Mouse (Mus musculus) retina, postnatal 1 day (tissue): ENCODE measurements at regions not wholly inside any gene's neighbourhood (a gene's known extent, or its start where the extent isn't known, plus 50 kb on each side); places are given as distances from the start of the nearest gene placed in this dataset.

Experiments used
- DNase-seq: peaks from one replicate; pipeline ENCODE4 v3.0.0-alpha.2; 2012

DNA sequence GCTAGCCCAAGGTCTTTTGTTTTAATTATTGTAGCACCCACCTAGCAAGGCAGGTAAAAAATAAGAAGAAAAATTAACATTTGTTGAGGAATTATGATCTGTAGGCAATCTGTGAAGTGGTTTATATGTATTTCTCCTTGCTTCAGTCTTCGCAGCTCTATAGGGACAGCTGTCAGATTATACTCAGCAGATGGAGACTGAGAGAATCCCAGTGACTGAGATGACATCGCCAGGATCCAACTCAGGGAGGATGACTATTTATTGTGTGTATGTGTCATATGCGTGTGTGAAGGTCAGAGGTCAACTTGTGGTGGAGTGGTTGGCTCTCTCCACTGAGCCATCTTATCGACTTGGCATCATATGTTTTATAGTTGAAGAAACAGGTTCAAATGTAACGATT lies 362.0 kb upstream of the Chd6 start:
- DNase-seq = peak; percentile 31

DNA sequence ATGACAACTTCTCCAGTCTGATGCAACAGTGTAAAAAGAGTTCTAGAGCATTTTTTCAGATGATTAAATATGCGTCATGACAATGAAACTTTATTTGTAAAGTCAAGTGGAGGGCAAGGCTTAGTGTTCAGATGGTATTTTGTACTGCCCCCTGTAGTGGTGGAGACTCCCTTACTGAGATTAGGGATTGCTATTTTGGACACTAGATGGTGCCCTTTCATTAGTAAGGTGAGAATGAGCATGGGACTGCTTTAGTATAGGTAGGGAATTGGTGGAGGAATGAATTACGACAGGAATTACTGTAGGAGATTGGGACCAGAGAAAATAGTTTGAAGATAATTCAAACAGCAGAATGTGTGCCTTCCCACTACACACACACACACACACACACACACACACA lies 361.1 kb upstream of the Chd6 start:
- DNase-seq = peak; percentile 74

DNA sequence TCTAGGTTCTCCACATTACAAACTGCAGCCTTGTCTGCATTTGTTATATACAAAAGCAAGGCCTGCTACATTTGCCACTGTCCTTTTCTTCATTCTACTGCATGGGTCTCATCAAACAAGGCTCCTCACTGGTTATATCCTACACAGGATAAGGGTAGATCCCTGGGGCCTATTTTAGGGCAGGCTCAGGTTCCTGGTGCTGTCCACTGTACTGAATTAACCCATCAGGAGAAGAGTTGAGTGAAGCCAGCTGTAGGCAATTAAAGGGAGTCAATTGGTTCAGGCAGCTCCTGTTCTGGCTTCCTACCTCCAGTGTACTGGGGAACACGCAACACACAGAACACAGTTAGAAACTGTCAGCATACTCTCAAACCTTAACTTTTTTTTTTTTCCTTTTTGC lies 358.2 kb upstream of the Chd6 start:
- DNase-seq = no peak

DNA sequence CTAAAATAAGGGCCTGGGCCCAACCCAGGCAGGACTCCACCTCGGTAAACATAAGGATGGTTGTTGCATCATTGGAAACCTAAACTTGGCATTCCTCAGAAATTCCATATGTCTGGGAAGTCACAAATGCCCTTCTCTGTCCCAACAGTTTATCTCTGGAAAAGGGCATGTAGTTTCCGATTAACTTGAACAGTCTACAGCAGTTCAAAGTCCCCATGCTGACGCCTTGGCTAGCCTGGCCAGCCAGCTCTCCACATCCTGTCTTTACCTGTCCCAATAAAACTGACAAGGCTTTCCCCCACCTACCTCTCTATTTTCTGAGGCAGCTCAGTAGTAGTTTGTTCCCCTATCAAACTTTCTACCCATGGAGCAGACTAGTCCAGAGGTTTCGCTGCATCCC lies 351.7 kb upstream of the Chd6 start:
- no peak for DNase-seq

DNA sequence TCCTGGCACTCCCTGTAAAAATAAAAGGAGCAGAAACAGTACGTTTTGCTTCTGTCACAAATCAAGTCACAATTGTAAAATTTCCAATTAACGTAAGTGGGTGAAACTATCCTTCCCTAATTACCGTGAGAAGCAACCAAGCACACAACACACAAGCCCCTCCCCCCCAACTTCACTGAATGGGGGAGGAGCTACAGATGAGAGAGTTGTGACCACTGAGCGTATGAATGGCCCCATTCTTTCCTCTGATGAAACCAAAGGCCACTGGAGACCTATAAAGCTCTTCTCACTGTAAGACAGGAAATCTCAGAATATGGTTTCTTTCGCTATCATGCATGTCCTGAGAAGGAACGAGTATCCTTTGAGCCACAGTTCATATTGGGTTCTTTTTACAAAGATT lies 345.6 kb upstream of the Chd6 start:
- peak; percentile 88 for DNase-seq

- peak; percentile 85 for DNase-seq
Measured at GRCm38 (mm10) chr2:161433816-161434215, 324.9 kb upstream of the Chd6 start.

- DNase-seq = peak; percentile 53
Measured at GRCm38 (mm10) chr2:161429294-161429693, 320.4 kb upstream of the Chd6 start.

GRCm38 (mm10) chr2:161425587-161425986 lies 316.7 kb upstream of the Chd6 start:
- peak; percentile 58 for DNase-seq

DNA sequence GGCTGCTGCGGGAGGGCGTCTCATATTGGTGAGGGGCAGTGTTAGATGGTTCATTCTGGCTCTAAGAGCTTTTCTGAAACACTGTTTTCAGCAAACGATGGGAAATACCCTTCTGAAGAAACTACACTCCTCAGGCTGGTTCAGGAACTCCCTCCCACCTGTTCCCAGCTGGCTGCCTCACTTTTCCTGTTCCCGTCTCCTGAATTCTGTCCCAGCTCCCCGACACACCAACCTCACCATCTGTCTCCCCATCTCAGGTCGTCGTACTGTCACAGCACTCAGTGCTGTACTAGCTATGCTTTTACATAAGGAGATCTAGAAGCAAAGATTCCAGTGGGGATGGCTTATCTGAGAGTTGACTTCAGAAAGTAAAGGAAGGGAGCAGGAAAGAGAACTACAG lies 309.2 kb upstream of the Chd6 start:
- no peak for DNase-seq

GRCm38 (mm10) chr2:161416218-161416927 lies 307.5 kb upstream of the Chd6 start:
- peak; percentile 65 for DNase-seq

DNA sequence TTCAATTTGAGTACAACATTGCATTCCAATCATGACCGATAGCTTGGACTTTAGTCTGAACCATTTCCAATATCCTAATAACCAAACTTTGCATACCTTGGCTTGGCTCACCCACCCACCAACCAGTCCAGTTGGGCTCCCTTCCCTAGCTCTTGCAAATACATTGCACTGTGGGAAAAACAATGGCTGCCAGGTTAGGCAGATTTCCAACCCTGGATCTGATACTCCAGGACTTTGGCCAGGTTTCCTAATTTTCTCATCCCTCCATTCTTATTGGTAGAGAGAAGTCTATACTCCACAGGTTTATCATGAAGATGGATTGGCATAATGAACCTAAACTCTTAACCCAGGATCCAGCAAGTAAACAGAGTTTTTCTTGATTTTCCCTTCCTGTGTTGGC lies 299.4 kb upstream of the Chd6 start:
- no peak for DNase-seq

DNA sequence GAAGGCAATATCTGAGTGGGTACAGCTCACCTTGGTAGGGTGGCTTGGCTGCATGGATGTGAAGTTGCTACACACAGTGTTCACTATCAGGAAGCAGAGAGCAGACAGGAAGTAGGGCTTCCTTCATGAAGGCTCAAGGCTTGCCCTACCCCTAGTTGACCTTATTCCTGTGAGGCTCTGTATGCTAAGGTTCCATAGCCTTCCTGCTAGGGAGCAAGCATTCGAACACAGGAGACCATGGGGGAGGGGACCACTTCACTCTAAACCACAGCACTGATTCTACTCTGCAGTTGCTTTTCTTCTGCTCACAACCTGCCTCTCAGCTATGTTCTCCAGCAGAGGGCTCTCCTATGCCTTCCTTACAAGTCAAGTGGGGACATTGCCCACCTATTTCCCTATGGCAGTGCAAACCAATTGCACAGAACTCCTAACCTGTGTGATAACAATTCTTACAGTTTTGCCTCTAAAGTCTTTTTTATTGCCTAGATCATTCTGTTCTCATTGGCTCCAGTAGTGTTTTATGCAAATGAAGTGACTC lies 297.0 kb upstream of the Chd6 start:
- DNase-seq = peak; percentile 35

GRCm38 (mm10) chr2:161398061-161398460 lies 289.2 kb upstream of the Chd6 start:
- DNase-seq = no peak

DNA sequence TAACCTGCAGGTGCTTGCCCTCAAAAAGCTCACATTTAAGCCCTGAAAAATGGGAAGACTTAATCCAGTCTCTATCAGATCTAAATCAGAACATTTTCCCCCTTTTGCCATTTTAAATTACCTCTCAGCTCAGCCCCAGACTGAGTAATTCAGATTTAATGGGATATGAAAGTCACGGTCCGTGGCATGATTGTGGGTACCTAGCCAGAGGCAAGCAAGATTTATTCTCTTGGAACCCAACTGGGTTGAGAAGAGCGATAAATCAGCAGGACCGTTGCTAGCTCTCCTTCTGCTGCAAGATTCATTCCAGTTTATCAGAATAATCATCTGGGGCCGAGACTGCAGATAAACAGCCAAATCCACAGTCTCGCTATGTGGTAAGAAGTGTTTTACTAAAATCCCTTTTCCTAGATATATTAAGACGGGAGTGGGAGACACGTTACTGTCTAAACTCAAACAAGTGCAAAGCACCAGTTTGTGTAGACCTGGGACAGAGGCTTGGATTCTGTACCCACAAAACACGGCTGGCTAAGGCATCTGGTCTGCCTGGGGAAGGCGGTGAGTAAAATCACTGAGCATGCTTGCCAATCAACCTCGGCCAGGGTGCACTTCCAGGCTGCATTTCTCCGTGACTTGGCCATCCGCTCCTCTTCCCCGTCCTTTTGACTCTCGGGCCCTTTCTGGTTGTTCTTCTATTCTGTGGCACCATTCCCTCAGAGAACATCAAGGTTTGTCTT lies 282.2 kb upstream of the Chd6 start:
- DNase-seq = no peak

- peak; percentile 90 for DNase-seq
Measured at GRCm38 (mm10) chr2:161389318-161389835, 280.5 kb upstream of the Chd6 start.

DNA sequence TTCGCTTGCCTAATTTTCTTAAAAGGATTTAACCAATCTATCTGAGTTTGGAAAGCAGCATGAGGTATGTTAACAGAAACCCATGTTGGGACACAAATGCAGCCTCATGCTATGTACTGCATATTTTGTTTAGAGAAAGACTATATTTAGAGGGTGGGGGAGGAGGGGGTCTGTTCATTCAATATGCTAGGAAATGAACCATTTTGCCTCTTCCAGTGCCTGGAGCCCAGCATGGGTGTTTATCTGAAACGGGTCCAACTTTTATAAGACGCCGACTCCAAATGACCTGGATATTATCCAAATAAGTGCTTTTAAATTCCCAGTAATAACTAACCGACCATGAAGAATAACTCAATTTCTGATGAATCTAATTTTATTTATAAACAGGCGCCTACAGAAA lies 278.2 kb upstream of the Chd6 start:
- no peak for DNase-seq

DNA sequence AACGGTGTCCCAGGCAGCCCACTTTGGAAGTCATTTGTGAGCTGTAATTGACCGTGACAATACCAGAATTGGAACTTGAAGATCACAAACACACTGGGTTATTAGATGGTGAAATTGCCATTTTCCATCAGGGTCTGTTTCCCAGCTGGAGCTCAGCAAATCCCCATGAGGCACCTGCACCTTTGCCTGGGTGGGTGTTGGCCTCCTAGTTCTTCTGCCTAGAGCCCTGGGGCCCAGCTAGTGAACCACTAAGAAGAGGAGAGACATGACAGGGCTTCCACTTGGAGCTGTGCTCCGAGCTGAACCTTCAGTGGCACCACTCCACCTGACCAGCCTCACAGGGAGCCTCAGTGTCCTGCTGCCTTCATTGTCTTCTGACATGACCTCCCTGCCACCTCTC lies 273.5 kb upstream of the Chd6 start:
- DNase-seq = no peak

GRCm38 (mm10) chr2:161378313-161378712 lies 269.4 kb upstream of the Chd6 start:
- no peak for DNase-seq

GRCm38 (mm10) chr2:161362325-161362724 lies 253.4 kb upstream of the Chd6 start:
- DNase-seq = no peak

DNA sequence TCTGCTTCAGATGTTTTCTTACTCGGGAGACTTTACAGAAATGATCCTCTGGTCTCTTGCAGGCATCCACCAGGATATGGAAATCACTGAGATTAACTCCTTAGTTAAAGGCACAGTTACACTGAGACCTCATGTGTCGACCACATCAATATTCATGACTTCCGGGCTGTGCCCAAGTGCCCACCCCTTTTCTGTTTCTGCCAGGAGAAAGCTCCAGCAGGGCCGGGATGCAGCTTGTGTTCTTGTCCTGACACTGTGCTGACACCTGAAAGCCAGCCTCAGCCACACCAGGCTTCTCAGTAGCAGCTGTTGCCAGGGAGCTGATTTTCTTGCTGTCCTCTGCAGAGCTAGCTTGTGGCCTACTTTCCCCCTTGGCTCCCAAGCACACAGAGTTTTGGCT lies 240.2 kb upstream of the Chd6 start:
- DNase-seq = peak; percentile 49

DNA sequence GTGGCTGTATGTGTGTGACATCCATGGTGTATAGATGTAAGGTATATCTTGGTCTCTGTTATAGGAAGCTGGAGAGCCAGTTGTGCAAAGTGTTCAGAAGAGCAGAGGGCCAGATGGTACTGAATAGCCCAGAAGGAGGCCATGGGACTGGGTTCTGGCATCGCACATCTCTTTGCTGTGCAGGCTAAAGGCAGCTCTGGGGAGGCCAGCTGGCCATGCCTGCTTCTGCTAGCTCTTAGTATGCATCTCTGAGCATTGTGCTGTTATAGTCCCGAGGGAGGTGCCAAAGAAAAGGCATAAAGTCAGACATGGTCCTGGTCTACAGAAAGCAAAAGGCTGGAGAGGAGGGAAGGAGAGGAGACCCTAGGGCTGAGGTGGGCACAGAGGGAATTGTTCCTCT lies 235.1 kb upstream of the Chd6 start:
- no peak for DNase-seq

DNA sequence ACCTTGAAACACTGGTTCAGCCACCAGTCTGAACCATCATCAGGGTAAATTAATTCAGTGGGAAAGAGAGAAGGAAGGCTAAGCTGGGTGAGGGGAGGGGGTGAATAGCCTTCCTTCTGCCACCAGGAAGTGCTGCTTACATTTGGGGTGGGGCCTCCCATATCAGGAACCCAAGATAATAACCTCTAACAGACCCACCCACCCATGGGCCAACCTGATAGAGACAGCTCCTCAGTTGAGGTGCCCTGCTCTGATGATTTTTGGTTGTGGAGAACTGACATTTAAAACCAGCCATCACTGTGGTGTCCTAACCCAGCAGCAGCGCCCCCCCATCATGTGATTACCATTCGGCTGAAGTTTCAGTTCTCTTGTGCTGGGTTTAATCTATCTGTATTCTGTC lies 233.8 kb upstream of the Chd6 start:
- DNase-seq = no peak

GRCm38 (mm10) chr2:161341368-161341891 lies 232.6 kb upstream of the Chd6 start:
- DNase-seq = peak; percentile 89

- no peak for DNase-seq
Measured at GRCm38 (mm10) chr2:161340291-161340690, 231.4 kb upstream of the Chd6 start.
